In the genomic region with DNA sequence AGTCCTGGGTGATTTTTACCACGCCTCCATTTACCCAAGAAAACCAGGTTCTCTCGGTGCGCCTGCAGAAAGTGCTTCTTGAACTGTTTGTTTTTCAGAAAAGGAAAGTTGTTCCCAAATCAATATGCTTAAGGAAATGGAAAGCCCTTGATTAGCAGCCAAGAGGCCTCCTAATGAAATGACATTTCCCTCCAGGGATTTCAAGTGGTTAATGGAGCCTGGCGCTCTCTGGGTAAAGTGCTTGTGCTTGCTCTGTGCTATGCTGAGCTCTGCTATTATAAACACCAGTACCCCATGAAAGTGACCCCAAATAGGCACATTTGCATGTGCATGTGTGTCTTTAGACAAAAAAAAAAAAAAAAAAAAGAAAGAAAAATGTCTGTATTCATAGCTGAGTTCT, we compare ENCODE assay signal across 17 mouse cellular contexts.
DNase-seq lines count a peak whose midpoint lies in the region; ATAC-seq and TF ChIP-seq lines count a peak whose summit lies in the region.
"Had no signal": no experiment of that assay in that cellular context is flagged by ENCODE, and none has a peak within 500 bp of the region (broad histone marks: within the 10 kb centered on the region; RNA-seq: fewer than 3 reads in every experiment).

No protein-coding gene starts in this region.

- H3K27ac ChIP-seq in hindbrain, embryonic 14.5 days: no peak overlapping the region
- no peak overlapping the region for H3K27ac ChIP-seq in hindbrain, embryonic 10.5 days
- no peak overlapping the region for H3K27ac ChIP-seq in lung, postnatal 0 days (ENCODE audit: low read length)
- H3K27ac ChIP-seq: embryonic facial prominence, embryonic 12.5 days; intestine, embryonic 15.5 days; limb, embryonic 12.5 days; liver, embryonic 13.5 days; neural tube, embryonic 12.5 days had no signal

- H3K4me3 ChIP-seq in hindbrain, embryonic 14.5 days (replicated peaks; ENCODE audit: low read length): no peak overlapping the region
- no peak overlapping the region for H3K4me3 ChIP-seq in hindbrain, embryonic 10.5 days
- no peak overlapping the region for H3K4me3 ChIP-seq in lung, postnatal 0 days (ENCODE audit: low read depth, low read length)
- H3K4me3 ChIP-seq: embryonic facial prominence, embryonic 12.5 days; intestine, embryonic 15.5 days; limb, embryonic 12.5 days; liver, embryonic 13.5 days; neural tube, embryonic 12.5 days had no signal

- H3K36me3 ChIP-seq in hindbrain, embryonic 14.5 days (replicated peaks; ENCODE audit: control insufficient read depth, insufficient read depth): no peaks in the 10 kb centered on the region
- H3K36me3 ChIP-seq in hindbrain, embryonic 10.5 days: no peaks in the 10 kb centered on the region
- no peaks in the 10 kb centered on the region for H3K36me3 ChIP-seq in lung, postnatal 0 days (ENCODE audit: insufficient read depth, low read length)
- H3K36me3 ChIP-seq: embryonic facial prominence, embryonic 12.5 days; intestine, embryonic 15.5 days; limb, embryonic 12.5 days; liver, embryonic 13.5 days; neural tube, embryonic 12.5 days had no signal

- TF ChIP-seq EP300 in lung, postnatal 0 days (IDR thresholded peaks at IDR 0.05): no peak

- no peak for ATAC-seq in hindbrain, embryonic 14.5 days (ENCODE audit: low FRiP score)
- no peak for ATAC-seq in lung, postnatal 0 days
- ATAC-seq: intestine, embryonic 15.5 days had no signal

- H3K9me3 ChIP-seq in hindbrain, embryonic 14.5 days (ENCODE audit: control insufficient read depth, low read length): no peaks in the 10 kb centered on the region
- H3K9me3 ChIP-seq in hindbrain, embryonic 10.5 days: no peaks in the 10 kb centered on the region
- H3K9me3 ChIP-seq in lung, postnatal 0 days (ENCODE audit: low read length): no peaks in the 10 kb centered on the region
- H3K9me3 ChIP-seq: embryonic facial prominence, embryonic 12.5 days; intestine, embryonic 15.5 days; limb, embryonic 12.5 days; liver, embryonic 13.5 days; neural tube, embryonic 12.5 days had no signal

- no peak for TF ChIP-seq CTCF in lung, postnatal 0 days (IDR thresholded peaks at IDR 0.05)

- DNase-seq in hindbrain, embryonic 14.5 days (ENCODE audit: low spot score): peak; percentile 45
- no peak for DNase-seq in hindbrain, embryonic 10.5 days (ENCODE audit: low spot score)
- DNase-seq in lung, postnatal 36 days: peak; percentile 70
- no peak for DNase-seq in lung, postnatal 0 days (ENCODE audit: low spot score)
- peak; percentile 67 for DNase-seq in kidney, adult 9 months
- peak; percentile 26 to 58 for DNase-seq in kidney, postnatal 36 days
- no peak for DNase-seq in frontal cortex, postnatal 14 days (ENCODE audit: low spot score in 2 of 2)
- DNase-seq: adrenal gland, postnatal 36 days; cerebellum, adult 8-10 months; heart, postnatal 36 days; layer of hippocampus, adult 9-11 months; liver, embryonic 13.5 days had no signal

- H3K27me3 ChIP-seq in hindbrain, embryonic 14.5 days (ENCODE audit: control insufficient read depth, insufficient read depth, low read length): no peaks in the 10 kb centered on the region
- no peaks in the 10 kb centered on the region for H3K27me3 ChIP-seq in hindbrain, embryonic 10.5 days (ENCODE audit: insufficient read depth, poor library complexity, severe bottlenecking)
- H3K27me3 ChIP-seq in lung, postnatal 0 days (replicated peaks; ENCODE audit: insufficient read depth, low read length): no peaks in the 10 kb centered on the region
- H3K27me3 ChIP-seq: embryonic facial prominence, embryonic 12.5 days; intestine, embryonic 15.5 days; limb, embryonic 12.5 days; liver, embryonic 13.5 days; neural tube, embryonic 12.5 days had no signal

- no peak overlapping the region for H3K9ac ChIP-seq in hindbrain, embryonic 14.5 days
- no peak overlapping the region for H3K9ac ChIP-seq in lung, postnatal 0 days (replicated peaks; ENCODE audit: low read depth)
- H3K9ac ChIP-seq: embryonic facial prominence, embryonic 12.5 days; intestine, embryonic 15.5 days; limb, embryonic 12.5 days; liver, embryonic 13.5 days; neural tube, embryonic 12.5 days had no signal

- H3K4me1 ChIP-seq in hindbrain, embryonic 14.5 days (replicated peaks; ENCODE audit: control insufficient read depth, insufficient read depth, low read length): 0 out of 2 replicates have a peak, but pooled peaks cover 9% of the 10 kb centered on the region
- no peaks in the 10 kb centered on the region for H3K4me1 ChIP-seq in hindbrain, embryonic 10.5 days (replicated peaks)
- H3K4me1 ChIP-seq in lung, postnatal 0 days (ENCODE audit: insufficient read depth, low read depth, low read length): no peaks in the 10 kb centered on the region
- H3K4me1 ChIP-seq: embryonic facial prominence, embryonic 12.5 days; limb, embryonic 12.5 days; liver, embryonic 13.5 days; neural tube, embryonic 12.5 days had no signal

- WGBS in hindbrain, embryonic 14.5 days: 64% methylated on average over 4 of the region's 4 CpGs
- 88% methylated on average over 4 of the region's 4 CpGs for WGBS in hindbrain, embryonic 10.5 days
- 68% methylated on average over 4 of the region's 4 CpGs for WGBS in lung, postnatal 0 days

- H3K4me2 ChIP-seq in hindbrain, embryonic 14.5 days (replicated peaks): no peak overlapping the region
- no peak overlapping the region for H3K4me2 ChIP-seq in lung, postnatal 0 days (replicated peaks; ENCODE audit: low read depth, low read length)
- H3K4me2 ChIP-seq: embryonic facial prominence, embryonic 12.5 days; heart, embryonic 11.5 days; intestine, embryonic 15.5 days; limb, embryonic 12.5 days; liver, embryonic 13.5 days; neural tube, embryonic 12.5 days had no signal

Comparison
In these comparisons a context has a peak if more than half of its experiments do, and no peak if none do; other contexts are left out.
1. DNase-seq: peak in hindbrain, embryonic 14.5 days (single experiment), lung, postnatal 36 days (single experiment), kidney, adult 9 months (single experiment) and kidney, postnatal 36 days (2 of 2); none in hindbrain, embryonic 10.5 days (single experiment), lung, postnatal 0 days (single experiment) and frontal cortex, postnatal 14 days (0 of 2).